Mouse (Mus musculus) hindbrain, embryonic 10.5 days (tissue): Measurements from ENCODE around the gene Cnga2. TPM values are rescaled to one million over a fixed set of nuclear protein-coding genes. Genes with fewer than 3 reads are reported as not detected.

ENCODE experiments used
- DNase-seq: peaks from one replicate; pipeline ENCODE4 v3.0.0-alpha.2; 2017; ENCODE audit warnings: low spot score
- H3K27ac ChIP-seq: fragments of 300-500 bp; sonication (generic); 2 replicates; pipeline ENCODE4 v1.5.1; 2016; ENCODE audit warnings: mild to moderate bottlenecking, moderate library complexity
- H3K27me3 ChIP-seq: fragments of 300-500 bp; sonication (generic); 2 replicates; pipeline ENCODE4 v1.6.1; 2016; ENCODE audit warnings: mild to moderate bottlenecking; ENCODE audit not compliant: poor library complexity, insufficient read depth, severe bottlenecking
- H3K36me3 ChIP-seq: fragments of 300-500 bp; sonication (generic); 2 replicates; pipeline ENCODE4 v1.6.1; 2016; ENCODE audit warnings: mild to moderate bottlenecking, moderate library complexity
- H3K4me1 ChIP-seq: fragments of 300-500 bp; sonication (generic); replicated peaks from 2 replicates; pipeline ENCODE4 v1.6.1; 2016; ENCODE audit warnings: mild to moderate bottlenecking
- H3K4me3 ChIP-seq: fragments of 300-500 bp; sonication (generic); 2 replicates; pipeline ENCODE4 v1.5.1; 2016; ENCODE audit warnings: mild to moderate bottlenecking, moderate library complexity
- H3K9me3 ChIP-seq: fragments of 300-500 bp; sonication (generic); 2 replicates; pipeline ENCODE4 v1.6.1; 2016; ENCODE audit warnings: mild to moderate bottlenecking, moderate library complexity
- WGBS: fragments of 180-500 bp; shearing (Covaris S2); methylation state at CpG from one replicate; pipeline ENCODE4 v1.1.7; 2016; 5-methylcytosine and 5-hydroxymethylcytosine counted together
- polyA plus RNA-seq: library from polyadenylated mRNA; unstranded; fragments of >200 nt; fragmentation: Nextera tagmentation; extraction: Ambion mirVana; gene quantifications from 2 replicates; pipeline ENCODE4 v1.2.1, GENCODE M21; 2016

Cnga2 gene
- polyA plus RNA-seq, 1 experiment from 2014 or later: not detected

DNA sequence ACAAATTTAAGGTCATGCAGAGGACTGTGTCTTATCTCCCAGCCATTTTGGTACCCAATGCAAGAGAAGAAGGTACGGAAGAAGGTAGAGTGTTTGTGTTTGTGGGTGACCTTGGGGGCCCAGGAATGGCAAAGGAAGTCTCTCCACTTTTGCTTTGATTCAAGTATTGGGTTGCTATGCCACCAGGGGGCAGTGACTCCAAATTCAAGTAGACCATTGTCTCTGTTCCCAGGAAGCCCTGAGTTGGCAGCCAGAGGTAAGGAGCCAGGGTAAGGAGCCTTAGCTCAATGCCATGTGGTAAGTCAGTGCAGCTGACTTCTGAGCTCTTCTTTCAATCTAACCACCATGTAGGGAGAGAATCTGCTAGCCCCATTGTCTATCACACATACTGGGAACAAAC is 7.9 kb upstream of the Cnga2 start:
- no peak overlapping the region for H3K27ac ChIP-seq
- H3K4me3 ChIP-seq: no peak overlapping the region
- no peaks in the 10 kb centered on the region for H3K36me3 ChIP-seq
- H3K4me1 ChIP-seq: no peaks in the 10 kb centered on the region
- no peaks in the 10 kb centered on the region for H3K9me3 ChIP-seq
- peak; percentile 3 for DNase-seq
- 97% methylated on average over 1 of the region's 1 CpGs for WGBS
- H3K27me3 ChIP-seq: no peaks in the 10 kb centered on the region

DNA sequence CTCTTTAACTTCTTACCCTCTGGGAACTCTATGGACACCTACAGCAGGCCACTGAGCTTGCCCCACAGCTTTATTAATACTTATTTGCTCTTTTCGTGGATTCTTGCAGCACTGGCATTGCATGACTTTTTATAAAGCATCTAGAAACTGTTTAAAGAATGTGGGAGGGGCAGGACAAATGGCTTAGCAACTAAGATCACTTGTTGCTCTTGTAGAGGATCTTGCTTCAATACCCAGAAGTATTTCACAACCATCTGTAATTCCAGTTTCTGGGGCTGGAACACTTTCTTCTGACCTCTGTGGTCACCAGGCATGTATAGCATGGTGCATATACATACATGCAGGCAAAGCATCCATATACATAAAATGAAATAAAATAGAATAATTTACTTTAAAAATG is 4.3 kb downstream of the Cnga2 start:
- H3K27ac ChIP-seq: no peak overlapping the region
- DNase-seq: no peak
- H3K9me3 ChIP-seq: no peaks in the 10 kb centered on the region
- H3K4me1 ChIP-seq: no peaks in the 10 kb centered on the region
- H3K4me3 ChIP-seq: no peak overlapping the region
- H3K27me3 ChIP-seq: no peaks in the 10 kb centered on the region
- 68% methylated on average over 1 of the region's 1 CpGs for WGBS
- H3K36me3 ChIP-seq: no peaks in the 10 kb centered on the region

- Histone ChIP-seq H3K4me1 (no peaks in the 10 kb centered on the region), H3K27ac (no peak overlapping the region), H3K36me3 (no peaks in the 10 kb centered on the region), H3K4me3 (no peak overlapping the region), H3K9me3 (no peaks in the 10 kb centered on the region), H3K27me3 (no peaks in the 10 kb centered on the region)
- no peak for DNase-seq
Measured at GRCm38 (mm10) chrX:72009930-72010329, 18.3 kb downstream of the Cnga2 start.

- H3K4me3 ChIP-seq: no peak overlapping the region
- DNase-seq: peak; percentile 2
- 67% methylated on average over 9 of the region's 9 CpGs for WGBS
Measured at GRCm38 (mm10) chrX:72012236-72012635, 20.6 kb downstream of the Cnga2 start.

GRCm38 (mm10) chrX:72012804-72013203 is 21.2 kb downstream of the Cnga2 start:
- Histone ChIP-seq H3K9me3 (no peaks in the 10 kb centered on the region), H3K27ac (no peak overlapping the region), H3K36me3 (no peaks in the 10 kb centered on the region), H3K4me1 (no peaks in the 10 kb centered on the region), H3K27me3 (no peaks in the 10 kb centered on the region), H3K4me3 (no peak overlapping the region)
- WGBS: 31% methylated on average over 3 of the region's 3 CpGs
- peak; percentile 33 for DNase-seq

More at GRCm38 (mm10) chrX:72012236-72012635, 20.6 kb downstream of the Cnga2 start:
- no peaks in the 10 kb centered on the region for H3K27me3 ChIP-seq
- H3K27ac ChIP-seq: 0 out of 2 replicates have a peak overlapping the region, but pooled peaks have one; percentile 12
- H3K9me3 ChIP-seq: no peaks in the 10 kb centered on the region
- H3K4me1 ChIP-seq: no peaks in the 10 kb centered on the region
- no peaks in the 10 kb centered on the region for H3K36me3 ChIP-seq

DNA sequence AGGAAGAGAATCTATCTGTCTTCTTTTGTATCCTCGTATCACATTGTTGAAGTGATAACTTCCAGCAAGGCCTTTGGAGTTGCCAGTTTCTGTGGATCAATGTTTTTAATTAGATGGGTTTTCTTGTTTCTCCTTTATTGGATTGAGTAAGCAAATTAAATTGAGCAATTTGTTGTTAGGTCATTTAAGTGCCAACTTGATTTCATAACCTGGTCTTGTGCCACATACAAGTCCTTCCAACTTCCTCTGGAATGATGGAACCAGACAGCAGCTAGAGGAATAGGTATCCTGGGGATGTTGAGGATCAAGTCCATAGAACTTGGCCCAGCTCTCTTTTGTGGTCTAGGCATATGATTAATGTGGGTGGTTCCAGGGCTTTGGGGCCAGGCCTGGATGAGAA is 30.6 kb downstream of the Cnga2 start:
- no peak for DNase-seq
- 80% methylated on average over 1 of the region's 1 CpGs for WGBS
- Histone ChIP-seq H3K27ac (no peak overlapping the region), H3K4me3 (no peak overlapping the region), H3K9me3 (no peaks in the 10 kb centered on the region), H3K36me3 (no peaks in the 10 kb centered on the region), H3K4me1 (no peaks in the 10 kb centered on the region), H3K27me3 (no peaks in the 10 kb centered on the region)

DNA sequence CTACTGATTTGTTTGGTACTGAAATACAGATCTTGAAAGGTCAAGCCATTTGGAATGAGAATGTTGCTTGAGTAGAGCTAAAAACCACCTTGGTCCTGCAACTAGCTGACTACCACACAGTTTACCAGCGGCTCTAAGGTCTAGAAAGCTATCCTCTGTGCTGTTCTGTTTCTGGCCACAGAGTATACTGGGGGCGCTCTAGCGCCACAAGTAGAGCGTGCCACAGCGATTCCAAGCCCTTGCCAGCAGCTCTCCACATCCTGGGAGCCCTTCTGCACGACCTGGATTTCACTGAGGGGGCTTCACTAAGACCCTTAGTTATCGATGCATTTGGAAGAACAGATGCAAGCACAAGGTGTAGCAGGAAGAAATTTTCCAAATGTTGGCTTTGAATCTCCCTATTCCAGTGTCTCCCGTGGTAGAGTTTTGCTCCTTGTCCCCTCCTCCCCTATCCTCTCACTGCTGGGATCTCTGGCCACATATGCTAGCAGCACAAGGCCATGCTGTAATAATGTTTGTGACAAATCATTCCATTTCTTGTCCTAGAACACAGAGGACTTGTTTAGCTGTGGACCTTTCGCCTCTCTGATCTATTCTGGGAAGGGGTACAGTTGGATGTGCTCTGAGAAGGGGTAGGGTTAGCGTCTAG is 31.2 kb downstream of the Cnga2 start:
- H3K9me3 ChIP-seq: no peaks in the 10 kb centered on the region
- no peak overlapping the region for H3K4me3 ChIP-seq
- DNase-seq: peak; percentile 29
- H3K27me3 ChIP-seq: no peaks in the 10 kb centered on the region
- no peaks in the 10 kb centered on the region for H3K4me1 ChIP-seq
- H3K36me3 ChIP-seq: no peaks in the 10 kb centered on the region
- 40% methylated on average over 10 of the region's 10 CpGs for WGBS
- H3K27ac ChIP-seq: no peak overlapping the region

GRCm38 (mm10) chrX:72023542-72023941 is 31.9 kb downstream of the Cnga2 start:
- 74% methylated on average over 3 of the region's 3 CpGs for WGBS
- no peaks in the 10 kb centered on the region for H3K4me1 ChIP-seq
- H3K9me3 ChIP-seq: no peaks in the 10 kb centered on the region
- no peaks in the 10 kb centered on the region for H3K27me3 ChIP-seq
- H3K27ac ChIP-seq: no peak overlapping the region
- H3K4me3 ChIP-seq: no peak overlapping the region
- DNase-seq: no peak
- no peaks in the 10 kb centered on the region for H3K36me3 ChIP-seq

- no peak overlapping the region for H3K27ac ChIP-seq
- H3K4me3 ChIP-seq: no peak overlapping the region
- no peaks in the 10 kb centered on the region for H3K4me1 ChIP-seq
- H3K27me3 ChIP-seq: no peaks in the 10 kb centered on the region
- no peak for DNase-seq
- H3K36me3 ChIP-seq: no peaks in the 10 kb centered on the region
- no peaks in the 10 kb centered on the region for H3K9me3 ChIP-seq
- 63% methylated on average over 3 of the region's 3 CpGs for WGBS
Measured at GRCm38 (mm10) chrX:72044056-72044455, 52.4 kb downstream of the Cnga2 start.

GRCm38 (mm10) chrX:72047918-72048317 is 56.3 kb downstream of the Cnga2 start:
- WGBS: 86% methylated on average over 2 of the region's 2 CpGs
- no peaks in the 10 kb centered on the region for H3K36me3 ChIP-seq
- H3K27me3 ChIP-seq: no peaks in the 10 kb centered on the region
- no peak overlapping the region for H3K4me3 ChIP-seq
- no peaks in the 10 kb centered on the region for H3K4me1 ChIP-seq
- no peaks in the 10 kb centered on the region for H3K9me3 ChIP-seq
- no peak for DNase-seq
- no peak overlapping the region for H3K27ac ChIP-seq

Other genes starting within 250 kb of the Cnga2 start
- 47.5 and 50.2 TPM in 2 replicates for gene Vma21, start 175.9 kb upstream of the Cnga2 start, polyA plus RNA-seq
- gene Gm1141, start 70.8 kb upstream of the Cnga2 start, polyA plus RNA-seq: 0.12 and 0.25 TPM in 2 replicates
- 6.8 and 8.4 TPM in 2 replicates for gene Prrg3, start 29.2 kb upstream of the Cnga2 start, polyA plus RNA-seq
- gene Fate1, start 18.9 kb upstream of the Cnga2 start, polyA plus RNA-seq: not detected in 2 replicates
- not detected in 2 replicates for gene Magea4, start 230.2 kb downstream of the Cnga2 start, polyA plus RNA-seq